Mouse (Mus musculus): ENCODE data around the gene Arhgef40. TPM values are rescaled to one million over a fixed set of nuclear protein-coding genes. Genes with fewer than 3 reads are reported as not detected.
A peak's percentile ranks its signal among the peaks of the same experiment; 100 is the strongest.

Gene Arhgef40
- polyA plus RNA-seq, 1 experiment from 2014 or later, result 18.2 TPM

DNA sequence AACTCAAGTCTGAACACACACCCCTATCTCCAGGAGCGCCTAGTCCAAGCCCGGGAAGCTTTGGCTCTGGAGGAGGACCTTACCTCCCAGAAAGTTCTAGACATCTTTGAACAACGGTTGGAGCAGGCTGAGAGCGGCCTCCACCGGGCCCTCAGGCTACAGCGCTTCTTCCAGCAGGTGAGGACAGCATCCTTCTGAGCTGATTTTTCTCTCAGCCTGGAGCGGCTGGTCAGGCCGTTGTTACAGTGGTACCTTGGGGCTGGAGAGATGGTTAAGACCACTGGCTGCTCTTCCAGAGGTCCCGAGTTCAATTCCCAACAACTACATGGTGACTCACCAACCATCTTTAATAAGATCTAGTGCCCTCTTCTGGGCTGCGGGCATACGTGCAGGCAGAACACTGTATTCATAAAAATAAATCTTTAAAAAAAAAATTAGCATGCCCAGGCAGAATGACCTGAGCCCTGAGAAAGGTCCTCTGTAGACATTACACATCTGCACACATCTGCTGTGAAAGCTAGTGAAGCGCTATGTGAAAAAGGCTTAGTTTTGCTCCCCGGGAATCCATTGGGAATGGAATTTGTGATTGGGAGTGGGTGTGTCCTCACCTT lies 11.8 kb downstream of the Arhgef40 start:
- no peak overlapping the region for H3K4me2 ChIP-seq (replicated peaks; ENCODE audit: low read depth)
- H3K4me1 ChIP-seq (replicated peaks; ENCODE audit: control insufficient read depth, insufficient read depth, low read length), result no peaks in the 10 kb centered on the region
- H3K9ac ChIP-seq (ENCODE audit: low read depth, low read length), result no peak overlapping the region
- no peaks in the 10 kb centered on the region for H3K9me3 ChIP-seq (ENCODE audit: control insufficient read depth)
- TF ChIP-seq CTCF (IDR thresholded peaks at IDR 0.05; ENCODE audit: low read depth), result peak; percentile 52
- WGBS, result 82% methylated on average over 13 of the region's 13 CpGs
- no peak overlapping the region for H3K4me3 ChIP-seq (ENCODE audit: low read depth, low read length)
- no peak overlapping the region for H3K27ac ChIP-seq (ENCODE audit: low read depth, low read length)
- no peaks in the 10 kb centered on the region for H3K27me3 ChIP-seq (replicated peaks; ENCODE audit: control insufficient read depth, insufficient read depth, low read length)
- H3K36me3 ChIP-seq (ENCODE audit: control insufficient read depth, insufficient read depth), result peaks cover 34% of the 10 kb centered on the region; the same call in 1 of the 2 replicates
- ATAC-seq, result no peak

GRCm38 (mm10) chr14:51996866-51997265 lies 12.3 kb downstream of the Arhgef40 start:
- 68% methylated on average over 17 of the region's 17 CpGs for WGBS
- no peak for TF ChIP-seq CTCF (IDR thresholded peaks at IDR 0.05; ENCODE audit: low read depth)
- no peak overlapping the region for H3K4me2 ChIP-seq (replicated peaks; ENCODE audit: low read depth)
- peaks cover 31% of the 10 kb centered on the region; the same call in 1 of the 2 replicates for H3K36me3 ChIP-seq (ENCODE audit: control insufficient read depth, insufficient read depth)
- ATAC-seq, result no peak
- H3K4me3 ChIP-seq (ENCODE audit: low read depth, low read length), result no peak overlapping the region
- no peaks in the 10 kb centered on the region for H3K27me3 ChIP-seq (replicated peaks; ENCODE audit: control insufficient read depth, insufficient read depth, low read length)
- no peak overlapping the region; the same call in 1 of the 2 replicates for H3K27ac ChIP-seq (ENCODE audit: low read depth, low read length)
- H3K4me1 ChIP-seq (replicated peaks; ENCODE audit: control insufficient read depth, insufficient read depth, low read length), result no peaks in the 10 kb centered on the region
- no peak overlapping the region for H3K9ac ChIP-seq (ENCODE audit: low read depth, low read length)
- no peaks in the 10 kb centered on the region for H3K9me3 ChIP-seq (ENCODE audit: control insufficient read depth)

GRCm38 (mm10) chr14:51997483-51997882 lies 13.0 kb downstream of the Arhgef40 start:
- peaks cover 34% of the 10 kb centered on the region; the same call in 1 of the 2 replicates for H3K36me3 ChIP-seq (ENCODE audit: control insufficient read depth, insufficient read depth)
- H3K9me3 ChIP-seq (ENCODE audit: control insufficient read depth), result no peaks in the 10 kb centered on the region
- no peaks in the 10 kb centered on the region for H3K4me1 ChIP-seq (replicated peaks; ENCODE audit: control insufficient read depth, insufficient read depth, low read length)
- no peak for TF ChIP-seq CTCF (IDR thresholded peaks at IDR 0.05; ENCODE audit: low read depth)
- no peaks in the 10 kb centered on the region for H3K27me3 ChIP-seq (replicated peaks; ENCODE audit: control insufficient read depth, insufficient read depth, low read length)
- no peak for ATAC-seq
- H3K4me2 ChIP-seq (replicated peaks; ENCODE audit: low read depth), result no peak overlapping the region
- H3K27ac ChIP-seq (ENCODE audit: low read depth, low read length), result no peak overlapping the region
- no peak overlapping the region for H3K9ac ChIP-seq (ENCODE audit: low read depth, low read length)
- WGBS, result 86% methylated on average over 14 of the region's 14 CpGs
- H3K4me3 ChIP-seq (ENCODE audit: low read depth, low read length), result no peak overlapping the region

DNA sequence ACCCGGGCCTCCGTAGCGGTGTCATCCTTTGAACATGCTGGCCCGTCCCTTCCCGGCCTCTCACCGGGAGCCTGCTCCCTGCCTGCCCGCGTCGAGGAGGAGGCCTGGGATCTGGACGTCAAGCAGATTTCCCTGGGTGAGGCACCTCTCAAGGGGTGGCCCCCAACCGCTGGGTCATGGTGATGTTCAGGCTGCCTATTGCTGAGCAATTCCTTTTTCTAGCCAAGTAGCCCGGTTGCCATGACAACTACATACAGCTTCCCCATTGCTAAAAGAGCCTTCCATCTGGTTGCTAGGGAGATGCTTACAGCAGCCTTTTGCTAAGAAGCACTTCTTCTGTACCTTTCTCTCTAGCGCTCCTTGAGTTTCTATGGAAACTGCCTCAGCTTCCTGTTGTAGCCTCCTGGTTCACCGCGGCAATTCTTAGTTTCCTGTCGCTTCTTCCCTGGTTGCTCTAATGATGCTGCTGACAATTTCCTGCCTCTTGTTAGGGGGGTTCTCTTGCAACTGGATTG lies 19.5 kb downstream of the Arhgef40 start:
- Histone ChIP-seq H3K36me3 (ENCODE audit: control insufficient read depth, insufficient read depth) (peaks cover 63% of the 10 kb centered on the region), H3K27me3 (replicated peaks; ENCODE audit: control insufficient read depth, insufficient read depth, low read length) (no peaks in the 10 kb centered on the region), H3K27ac (ENCODE audit: low read depth, low read length) (no peak overlapping the region), H3K4me3 (ENCODE audit: low read depth, low read length) (no peak overlapping the region), H3K4me1 (replicated peaks; ENCODE audit: control insufficient read depth, insufficient read depth, low read length) (no peaks in the 10 kb centered on the region), H3K9me3 (ENCODE audit: control insufficient read depth) (no peaks in the 10 kb centered on the region), H3K9ac (ENCODE audit: low read depth, low read length) (no peak overlapping the region), H3K4me2 (replicated peaks; ENCODE audit: low read depth) (no peak overlapping the region)
- no peak for TF ChIP-seq CTCF (IDR thresholded peaks at IDR 0.05; ENCODE audit: low read depth)
- WGBS, result 61% methylated on average over 16 of the region's 16 CpGs
- 0 out of 2 replicates have a peak, but pooled peaks have one; percentile 16 for ATAC-seq

DNA sequence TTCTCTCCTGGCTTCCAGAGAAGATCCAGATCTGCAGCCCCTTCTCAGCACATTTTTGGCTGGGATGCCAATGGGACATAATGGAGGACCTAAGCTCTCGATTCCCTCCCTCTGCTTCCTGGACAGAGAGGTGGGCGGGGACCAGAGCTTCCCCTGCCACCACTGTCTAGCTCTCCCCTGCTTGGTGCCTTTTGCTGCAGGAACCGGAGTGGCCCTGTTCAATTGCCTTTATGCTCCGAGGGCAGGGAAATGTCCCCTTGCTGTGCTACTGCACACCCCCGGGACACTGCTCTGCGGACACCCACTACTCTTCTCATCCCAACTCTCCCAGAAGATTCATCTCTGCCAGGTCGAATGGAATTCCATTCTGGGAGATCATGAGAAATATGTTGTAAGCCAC lies 20.6 kb downstream of the Arhgef40 start:
- Histone ChIP-seq H3K4me3 (ENCODE audit: low read depth, low read length) (no peak overlapping the region), H3K27ac (ENCODE audit: low read depth, low read length) (no peak overlapping the region), H3K27me3 (replicated peaks; ENCODE audit: control insufficient read depth, insufficient read depth, low read length) (no peaks in the 10 kb centered on the region), H3K36me3 (ENCODE audit: control insufficient read depth, insufficient read depth) (peaks cover 61% of the 10 kb centered on the region), H3K4me2 (replicated peaks; ENCODE audit: low read depth) (no peak overlapping the region), H3K9me3 (ENCODE audit: control insufficient read depth) (no peaks in the 10 kb centered on the region), H3K9ac (ENCODE audit: low read depth, low read length) (no peak overlapping the region), H3K4me1 (replicated peaks; ENCODE audit: control insufficient read depth, insufficient read depth, low read length) (no peaks in the 10 kb centered on the region)
- WGBS, result 68% methylated on average over 7 of the region's 7 CpGs
- no peak for ATAC-seq
- no peak for TF ChIP-seq CTCF (IDR thresholded peaks at IDR 0.05; ENCODE audit: low read depth)

GRCm38 (mm10) chr14:52005616-52006015 lies 21.1 kb downstream of the Arhgef40 start:
- Histone ChIP-seq H3K27me3 (replicated peaks; ENCODE audit: control insufficient read depth, insufficient read depth, low read length) (no peaks in the 10 kb centered on the region), H3K4me2 (replicated peaks; ENCODE audit: low read depth) (no peak overlapping the region), H3K9ac (ENCODE audit: low read depth, low read length) (no peak overlapping the region), H3K4me3 (ENCODE audit: low read depth, low read length) (no peak overlapping the region), H3K9me3 (ENCODE audit: control insufficient read depth) (no peaks in the 10 kb centered on the region), H3K27ac (ENCODE audit: low read depth, low read length) (no peak overlapping the region), H3K36me3 (ENCODE audit: control insufficient read depth, insufficient read depth) (peaks cover 58% of the 10 kb centered on the region), H3K4me1 (replicated peaks; ENCODE audit: control insufficient read depth, insufficient read depth, low read length) (no peaks in the 10 kb centered on the region)
- no peak for TF ChIP-seq CTCF (IDR thresholded peaks at IDR 0.05; ENCODE audit: low read depth)
- no peak for ATAC-seq
- WGBS, result 58% methylated on average over 6 of the region's 6 CpGs
